Mouse (Mus musculus): ENCODE data around the gene Flt3.
A peak's percentile ranks its signal among the peaks of the same experiment; 100 is the strongest.

The Flt3 gene

GRCm38 (mm10) chr5:147312830-147313685 lies 87.2 kb downstream of the Flt3 start:
- no peak for DNase-seq (ENCODE audit: low spot score)

GRCm38 (mm10) chr5:147309786-147310185 lies 90.5 kb downstream of the Flt3 start:
- DNase-seq (ENCODE audit: low spot score): no peak

GRCm38 (mm10) chr5:147308451-147308850 lies 91.8 kb downstream of the Flt3 start:
- no peak for DNase-seq (ENCODE audit: low spot score)

- DNase-seq (ENCODE audit: low spot score): no peak
Measured at GRCm38 (mm10) chr5:147307398-147307785, 92.9 kb downstream of the Flt3 start.

GRCm38 (mm10) chr5:147306638-147307397 lies 93.5 kb downstream of the Flt3 start, which contains the start of gene Cdx2:
Gene Cdx2, minus strand, starts transcription at chr5:147307270.
- DNase-seq (ENCODE audit: low spot score): no peak

- DNase-seq (ENCODE audit: low spot score): no peak
Measured at GRCm38 (mm10) chr5:147305856-147306637, 94.2 kb downstream of the Flt3 start.

- no peak for DNase-seq (ENCODE audit: low spot score)
Measured at GRCm38 (mm10) chr5:147305166-147305565, 95.1 kb downstream of the Flt3 start.

GRCm38 (mm10) chr5:147304276-147305155 lies 95.8 kb downstream of the Flt3 start:
- no peak for DNase-seq (ENCODE audit: low spot score)

- DNase-seq (ENCODE audit: low spot score): no peak
Measured at GRCm38 (mm10) chr5:147302746-147303400, 97.4 kb downstream of the Flt3 start.

- DNase-seq (ENCODE audit: low spot score): no peak
Measured at GRCm38 (mm10) chr5:147302141-147302540, 98.1 kb downstream of the Flt3 start.

GRCm38 (mm10) chr5:147301781-147302070 lies 98.6 kb downstream of the Flt3 start:
- no peak for DNase-seq (ENCODE audit: low spot score)

GRCm38 (mm10) chr5:147300917-147301780 lies 99.1 kb downstream of the Flt3 start:
- no peak for DNase-seq (ENCODE audit: low spot score)

GRCm38 (mm10) chr5:147300001-147300363 lies 100.3 kb downstream of the Flt3 start:
- no peak for DNase-seq (ENCODE audit: low spot score)

GRCm38 (mm10) chr5:147299255-147300000 lies 100.9 kb downstream of the Flt3 start:
- peak; percentile 17 for DNase-seq (ENCODE audit: low spot score)

GRCm38 (mm10) chr5:147297249-147297648 lies 103.0 kb downstream of the Flt3 start:
- DNase-seq (ENCODE audit: low spot score): no peak

- DNase-seq (ENCODE audit: low spot score): no peak
Measured at GRCm38 (mm10) chr5:147294121-147294520, 106.2 kb downstream of the Flt3 start.

GRCm38 (mm10) chr5:147293127-147293910 lies 107.0 kb downstream of the Flt3 start:
- DNase-seq (ENCODE audit: low spot score): peak; percentile 52

- DNase-seq (ENCODE audit: low spot score): no peak
Measured at GRCm38 (mm10) chr5:147292506-147293120, 107.7 kb downstream of the Flt3 start.
